Mouse (Mus musculus) frontal cortex, postnatal 36 days (tissue): ENCODE results near the gene AA467197.

Experiments used
- DNase-seq, 2 experiments: peaks; one replicate each; pipeline ENCODE4 v3.0.0; 2022; ENCODE audit warnings: low spot score in 2 of 2

The AA467197 gene

GRCm38 (mm10) chr2:122636686-122637085, at the start of gene AA467197:
Gene AA467197 (plus strand): TSS chr2:122636986.
- DNase-seq = no peak

- no peak for DNase-seq
Observed at GRCm38 (mm10) chr2:122587861-122588519, 48.8 kb upstream of the AA467197 start.

- no peak for DNase-seq
Observed at GRCm38 (mm10) chr2:122590351-122590750, 46.4 kb upstream of the AA467197 start.

GRCm38 (mm10) chr2:122591213-122591612, 45.6 kb upstream of the AA467197 start:
- DNase-seq = no peak

GRCm38 (mm10) chr2:122595461-122595860, 41.3 kb upstream of the AA467197 start:
- no peak for DNase-seq

GRCm38 (mm10) chr2:122599736-122600135, 37.0 kb upstream of the AA467197 start:
- DNase-seq = no peak

- DNase-seq = no peak
Observed at GRCm38 (mm10) chr2:122601354-122601753, 35.4 kb upstream of the AA467197 start.

- DNase-seq = no peak
Observed at GRCm38 (mm10) chr2:122605829-122606228, 31.0 kb upstream of the AA467197 start.

GRCm38 (mm10) chr2:122608820-122609219, 28.0 kb upstream of the AA467197 start:
- no peak for DNase-seq

GRCm38 (mm10) chr2:122610746-122611653, 25.8 kb upstream of the AA467197 start, which contains the start of gene Gatm:
Gene Gatm (minus strand): TSS chr2:122611303.
- peak; percentile 74 to 83 for DNase-seq

GRCm38 (mm10) chr2:122611654-122611973, 25.2 kb upstream of the AA467197 start:
- no peak for DNase-seq

- DNase-seq = peak; percentile 24 to 38
Observed at GRCm38 (mm10) chr2:122616237-122616636, 20.5 kb upstream of the AA467197 start.

- DNase-seq = no peak
Observed at GRCm38 (mm10) chr2:122617792-122618191, 19.0 kb upstream of the AA467197 start.

GRCm38 (mm10) chr2:122618719-122619118, 18.1 kb upstream of the AA467197 start:
- no peak for DNase-seq

GRCm38 (mm10) chr2:122621337-122622110, 15.3 kb upstream of the AA467197 start:
- no peak for DNase-seq

GRCm38 (mm10) chr2:122625930-122626329, 10.9 kb upstream of the AA467197 start:
- DNase-seq = no peak

GRCm38 (mm10) chr2:122628976-122629375, 7.8 kb upstream of the AA467197 start:
- DNase-seq = peak; percentile 74 to 92

- DNase-seq = no peak
Observed at GRCm38 (mm10) chr2:122629871-122630270, 6.9 kb upstream of the AA467197 start.

GRCm38 (mm10) chr2:122630465-122631225, 6.1 kb upstream of the AA467197 start:
- peak; percentile 87 to 92 for DNase-seq

- no peak for DNase-seq
Observed at GRCm38 (mm10) chr2:122631226-122631801, 5.5 kb upstream of the AA467197 start.

- peak; percentile 50 to 57 for DNase-seq
Observed at GRCm38 (mm10) chr2:122637526-122637997, 776 bp downstream of the AA467197 start.
